Mouse (Mus musculus): ENCODE data around the gene Fbxl12. TPM values are rescaled to one million over a fixed set of nuclear protein-coding genes. Genes with fewer than 3 reads are reported as not detected.
"Not testable (repeated sequence)": the region's sequence is repeated elsewhere in the genome, so short reads cannot be mapped to it uniquely, and the experiment has no call there.

Gene Fbxl12
- polyA plus RNA-seq (2014; fragmentation: Nextera tagmentation; extraction: Ambion mirVana), result 7.6 and 10.6 TPM in 2 replicates

DNA sequence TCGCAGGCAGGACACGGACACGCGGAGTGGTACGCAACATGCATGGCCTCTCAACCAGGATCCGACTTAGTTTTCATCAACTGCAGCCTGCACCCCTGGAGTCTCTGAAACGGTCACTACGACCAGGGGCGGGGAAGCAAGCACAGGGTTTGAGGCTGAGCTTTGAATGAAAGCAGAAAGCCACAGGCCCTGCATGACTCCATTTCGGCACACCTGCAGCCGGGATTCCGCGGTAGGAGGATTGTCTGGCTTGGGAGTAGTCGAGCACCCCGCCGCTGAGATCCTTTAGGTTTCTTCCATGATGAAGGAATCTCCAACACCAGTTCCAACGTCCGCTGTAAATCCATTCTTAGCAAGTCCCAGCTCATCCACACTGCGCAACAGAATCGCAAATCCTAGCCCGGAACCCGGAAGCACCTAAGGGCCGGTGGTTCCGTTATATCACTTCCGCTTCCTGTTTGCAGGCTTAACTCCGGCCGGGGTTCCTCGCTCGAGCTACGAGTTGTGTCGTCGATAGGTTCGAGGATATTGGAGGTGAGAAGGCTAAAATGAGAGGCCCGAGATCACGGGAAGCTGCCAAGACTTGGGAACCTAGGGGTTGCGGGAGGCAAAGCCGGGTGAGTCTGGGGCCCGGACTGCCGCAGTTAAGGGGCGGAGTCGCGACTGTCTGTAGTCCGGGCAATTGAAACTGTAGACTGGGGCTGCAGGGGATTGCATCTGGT lies at the start of gene Fbxl12:
Gene Fbxl12, minus strand, starts transcription at position 408 of the 722 bp plus-strand sequence.
- H3K9ac ChIP-seq (ENCODE audit: low read length), result peak within 1 kb of the TSS; percentile 82
- peak within 1 kb of the TSS; percentile 68 to 98 for H3K27ac ChIP-seq (replicated peaks in 1 of 2; ENCODE audit: control insufficient read depth in 1 of 2, insufficient read depth in 1 of 2, low read depth in 2 of 2, low read length in 2 of 2)
- peak within 1 kb of the TSS; percentile 99 for H3K4me2 ChIP-seq (ENCODE audit: low read length)
- peak within 1 kb of the TSS; percentile 90 to 96 for H3K4me3 ChIP-seq (ENCODE audit: control insufficient read depth in 1 of 2, insufficient read depth in 1 of 2, low read depth in 1 of 2, low read length in 2 of 2)
- no peak for ATAC-seq (ENCODE audit: insufficient number of reproducible peaks, insufficient read depth, low FRiP score, low read depth)
- no peaks in the 10 kb centered on the region for H3K9me3 ChIP-seq (ENCODE audit: control insufficient read depth, low read length)
- under 1% methylated on average over 43 of the region's 43 CpGs for WGBS
- peaks cover 4 to 22% of the 10 kb centered on the region in 2 experiments for H3K4me1 ChIP-seq (ENCODE audit: control insufficient read depth in 2 of 2, insufficient read depth in 2 of 2, low read length in 2 of 2)
- peaks cover 35% of the 10 kb centered on the region for H3K36me3 ChIP-seq (ENCODE audit: control insufficient read depth, insufficient read depth, low read length)
- no peaks in the 10 kb centered on the region for H3K27me3 ChIP-seq (ENCODE audit: control insufficient read depth, insufficient read depth, low read length)

DNA sequence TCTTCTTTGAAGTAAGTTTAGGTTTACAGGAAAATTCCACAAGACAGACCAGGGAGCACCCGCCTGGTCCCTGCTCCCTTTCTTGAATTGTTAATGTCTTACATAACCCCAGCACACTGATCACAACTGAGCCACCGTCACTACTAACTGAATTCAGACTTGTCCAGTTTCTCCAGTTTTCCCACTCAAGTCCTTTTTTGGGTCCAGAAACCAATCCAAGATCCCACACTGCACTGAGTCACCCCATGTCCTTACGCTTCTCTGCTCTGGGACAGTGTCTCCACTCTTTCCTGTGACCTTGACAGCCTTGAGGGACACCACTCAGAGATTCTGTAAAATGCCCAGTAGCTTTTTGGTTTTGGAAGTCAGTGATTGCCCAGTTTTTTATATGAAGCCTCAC lies 48.3 kb upstream of the Fbxl12 start:
- 87% methylated on average over 3 of the region's 3 CpGs for WGBS
- Histone ChIP-seq H3K4me3 (ENCODE audit: control insufficient read depth in 1 of 2, insufficient read depth in 1 of 2, low read depth in 1 of 2, low read length in 2 of 2) (no peak overlapping the region), H3K4me1 (ENCODE audit: control insufficient read depth in 2 of 2, insufficient read depth in 2 of 2, low read length in 2 of 2) (peaks cover 9 to 23% of the 10 kb centered on the region in 2 experiments), H3K27me3 (ENCODE audit: control insufficient read depth, insufficient read depth, low read length) (peaks cover 24% of the 10 kb centered on the region), H3K4me2 (ENCODE audit: low read length) (no peak overlapping the region), H3K9me3 (ENCODE audit: control insufficient read depth, low read length) (no peaks in the 10 kb centered on the region), H3K9ac (ENCODE audit: low read length) (no peak overlapping the region), H3K27ac (replicated peaks in 1 of 2; ENCODE audit: control insufficient read depth in 1 of 2, insufficient read depth in 1 of 2, low read depth in 2 of 2, low read length in 2 of 2) (no peak overlapping the region), H3K36me3 (ENCODE audit: control insufficient read depth, insufficient read depth, low read length) (no peaks in the 10 kb centered on the region)
- no peak for ATAC-seq (ENCODE audit: insufficient number of reproducible peaks, insufficient read depth, low FRiP score, low read depth)

DNA sequence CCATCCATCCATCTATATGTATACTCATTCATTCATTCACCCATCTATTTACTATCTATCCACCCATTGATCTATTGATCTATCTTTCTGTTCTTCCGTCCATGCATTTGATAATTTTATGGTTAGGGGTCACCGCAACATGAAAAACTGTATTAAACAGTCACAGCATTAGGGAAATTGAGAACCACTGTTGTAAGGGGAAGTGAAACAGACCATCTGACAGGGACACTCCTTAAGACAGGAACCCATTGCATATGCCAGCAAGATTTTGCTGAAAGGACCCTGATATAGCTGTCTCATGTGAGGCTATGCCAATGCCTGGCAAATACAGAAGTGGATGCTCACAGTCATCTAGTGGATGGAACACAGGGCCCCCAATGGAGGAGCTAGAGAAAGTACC lies 45.9 kb upstream of the Fbxl12 start:
- H3K4me2 ChIP-seq (ENCODE audit: low read length); H3K9me3 ChIP-seq (ENCODE audit: control insufficient read depth, low read length); H3K36me3 ChIP-seq (ENCODE audit: control insufficient read depth, insufficient read depth, low read length); H3K4me3 ChIP-seq (ENCODE audit: control insufficient read depth in 1 of 2, insufficient read depth in 1 of 2, low read depth in 1 of 2, low read length in 2 of 2); ATAC-seq (ENCODE audit: insufficient number of reproducible peaks, insufficient read depth, low FRiP score, low read depth); H3K27ac ChIP-seq (replicated peaks in 1 of 2; ENCODE audit: control insufficient read depth in 1 of 2, insufficient read depth in 1 of 2, low read depth in 2 of 2, low read length in 2 of 2); H3K9ac ChIP-seq (ENCODE audit: low read length): not testable (repeated sequence)
- WGBS, result 90% methylated on average over 2 of the region's 2 CpGs
- H3K4me1 ChIP-seq (ENCODE audit: control insufficient read depth in 2 of 2, insufficient read depth in 2 of 2, low read length in 2 of 2), result peaks cover 9 to 17% of the 10 kb centered on the region in 2 experiments
- peaks cover 17% of the 10 kb centered on the region for H3K27me3 ChIP-seq (ENCODE audit: control insufficient read depth, insufficient read depth, low read length)

DNA sequence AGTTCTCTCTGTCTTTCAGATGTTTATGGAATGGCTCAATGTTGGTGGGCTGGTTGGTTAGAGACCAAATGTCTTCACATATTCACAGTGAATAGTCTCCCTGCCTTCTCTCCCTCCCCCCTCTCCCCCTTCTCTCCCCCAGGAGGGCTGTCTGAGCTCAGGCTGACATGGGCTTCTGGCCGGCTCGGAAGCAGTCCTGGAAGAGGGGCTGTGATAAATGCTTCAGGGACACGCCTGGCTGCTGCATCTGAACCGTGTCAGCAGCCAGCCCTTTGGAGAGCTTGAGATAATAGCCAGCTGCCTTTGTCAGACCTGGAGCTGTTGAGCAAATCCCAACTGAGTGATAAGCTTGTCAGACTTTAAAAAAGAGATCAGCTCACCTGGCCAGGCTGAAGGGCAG lies 45.3 kb upstream of the Fbxl12 start:
- no peaks in the 10 kb centered on the region for H3K36me3 ChIP-seq (ENCODE audit: control insufficient read depth, insufficient read depth, low read length)
- H3K4me1 ChIP-seq (ENCODE audit: control insufficient read depth in 2 of 2, insufficient read depth in 2 of 2, low read length in 2 of 2), result peaks cover 9 to 14% of the 10 kb centered on the region in 2 experiments
- H3K27me3 ChIP-seq (ENCODE audit: control insufficient read depth, insufficient read depth, low read length), result peaks cover 14% of the 10 kb centered on the region
- 0% methylated on average over 4 of the region's 4 CpGs for WGBS
- no peak overlapping the region; a peak in 1 of 4 replicates for H3K27ac ChIP-seq (replicated peaks in 1 of 2; ENCODE audit: control insufficient read depth in 1 of 2, insufficient read depth in 1 of 2, low read depth in 2 of 2, low read length in 2 of 2)
- H3K4me2 ChIP-seq (ENCODE audit: low read length), result no peak overlapping the region
- H3K9me3 ChIP-seq (ENCODE audit: control insufficient read depth, low read length), result no peaks in the 10 kb centered on the region
- ATAC-seq (ENCODE audit: insufficient number of reproducible peaks, insufficient read depth, low FRiP score, low read depth), result peak; percentile 56; the same call in 1 of the 2 replicates
- no peak overlapping the region for H3K4me3 ChIP-seq (ENCODE audit: control insufficient read depth in 1 of 2, insufficient read depth in 1 of 2, low read depth in 1 of 2, low read length in 2 of 2)
- no peak overlapping the region for H3K9ac ChIP-seq (ENCODE audit: low read length)

DNA sequence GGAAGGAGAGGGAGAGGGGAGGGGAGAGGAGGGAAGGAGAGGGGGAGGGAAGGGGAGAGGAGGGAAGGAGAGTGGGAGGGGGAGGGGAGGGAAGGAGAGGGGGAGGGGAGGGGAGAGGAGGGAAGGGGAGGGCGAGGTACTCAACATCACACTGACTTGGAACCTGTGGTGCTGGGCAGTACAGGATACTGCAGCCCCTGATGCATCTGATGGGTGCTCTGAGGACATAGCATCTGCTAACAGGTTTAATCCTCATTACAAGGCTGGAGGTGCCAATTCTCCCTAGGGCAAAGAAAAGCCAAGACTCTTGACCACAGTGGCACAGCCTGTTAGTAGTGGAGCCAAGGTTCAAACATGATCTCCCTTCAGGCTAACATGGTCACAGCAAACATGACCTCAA lies 44.8 kb upstream of the Fbxl12 start:
- peaks cover 7 to 9% of the 10 kb centered on the region in 2 experiments for H3K4me1 ChIP-seq (ENCODE audit: control insufficient read depth in 2 of 2, insufficient read depth in 2 of 2, low read length in 2 of 2)
- no peak overlapping the region for H3K4me3 ChIP-seq (ENCODE audit: control insufficient read depth in 1 of 2, insufficient read depth in 1 of 2, low read depth in 1 of 2, low read length in 2 of 2)
- no peak overlapping the region; a peak in 1 of 4 replicates for H3K27ac ChIP-seq (replicated peaks in 1 of 2; ENCODE audit: control insufficient read depth in 1 of 2, insufficient read depth in 1 of 2, low read depth in 2 of 2, low read length in 2 of 2)
- no peak for ATAC-seq (ENCODE audit: insufficient number of reproducible peaks, insufficient read depth, low FRiP score, low read depth)
- 40% methylated on average over 1 of the region's 1 CpGs for WGBS
- no peak overlapping the region for H3K9ac ChIP-seq (ENCODE audit: low read length)
- no peaks in the 10 kb centered on the region for H3K9me3 ChIP-seq (ENCODE audit: control insufficient read depth, low read length)
- no peak overlapping the region for H3K4me2 ChIP-seq (ENCODE audit: low read length)
- H3K27me3 ChIP-seq (ENCODE audit: control insufficient read depth, insufficient read depth, low read length), result peaks cover 11% of the 10 kb centered on the region
- H3K36me3 ChIP-seq (ENCODE audit: control insufficient read depth, insufficient read depth, low read length), result no peaks in the 10 kb centered on the region

DNA sequence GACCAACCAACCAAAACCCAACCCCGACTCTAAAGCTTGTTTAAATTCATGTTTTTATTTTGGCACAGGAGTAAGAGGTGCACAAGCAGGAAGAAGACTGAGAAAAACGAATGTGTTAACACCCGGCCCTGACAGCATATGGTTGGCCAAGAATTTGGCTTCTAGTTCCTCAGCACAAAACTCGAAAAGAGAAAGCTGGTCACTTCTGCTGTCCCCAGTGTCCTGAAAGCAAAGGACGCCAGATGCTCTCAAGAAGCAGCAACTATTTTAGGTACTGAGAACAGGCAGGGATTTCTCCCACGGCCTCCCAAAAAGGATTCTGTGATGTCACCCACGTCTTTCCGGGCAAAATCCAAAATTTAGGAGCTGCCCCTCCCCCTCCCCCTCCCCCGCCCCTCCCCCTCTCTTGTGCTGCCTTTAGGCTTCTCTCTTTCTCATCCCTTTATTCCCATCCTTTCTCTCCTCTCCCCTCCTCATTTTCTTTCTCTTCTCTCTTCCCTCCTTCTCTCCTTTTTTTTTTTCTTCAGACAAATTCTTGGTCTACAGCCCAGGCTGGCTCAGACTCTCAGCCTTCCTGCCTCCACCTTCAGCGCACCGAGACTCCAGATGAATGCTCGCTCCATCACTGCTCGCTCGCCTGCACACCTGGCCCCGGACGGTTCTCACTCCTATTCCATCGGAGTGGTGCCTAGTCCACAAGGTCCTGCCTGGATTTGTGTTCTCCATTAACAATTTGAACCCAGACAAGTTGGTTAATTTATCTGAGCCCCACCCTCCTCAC lies 40.7 kb upstream of the Fbxl12 start:
- no peak for ATAC-seq (ENCODE audit: insufficient number of reproducible peaks, insufficient read depth, low FRiP score, low read depth)
- Histone ChIP-seq H3K9ac (ENCODE audit: low read length) (no peak overlapping the region), H3K4me3 (ENCODE audit: control insufficient read depth in 1 of 2, insufficient read depth in 1 of 2, low read depth in 1 of 2, low read length in 2 of 2) (no peak overlapping the region), H3K4me1 (ENCODE audit: control insufficient read depth in 2 of 2, insufficient read depth in 2 of 2, low read length in 2 of 2) (peaks cover 6 to 9% of the 10 kb centered on the region in 2 experiments), H3K27me3 (ENCODE audit: control insufficient read depth, insufficient read depth, low read length) (no peaks in the 10 kb centered on the region), H3K4me2 (ENCODE audit: low read length) (no peak overlapping the region), H3K27ac (replicated peaks in 1 of 2; ENCODE audit: control insufficient read depth in 1 of 2, insufficient read depth in 1 of 2, low read depth in 2 of 2, low read length in 2 of 2) (no peak overlapping the region), H3K36me3 (ENCODE audit: control insufficient read depth, insufficient read depth, low read length) (no peaks in the 10 kb centered on the region), H3K9me3 (ENCODE audit: control insufficient read depth, low read length) (no peaks in the 10 kb centered on the region)
- 45% methylated on average over 16 of the region's 17 CpGs for WGBS

DNA sequence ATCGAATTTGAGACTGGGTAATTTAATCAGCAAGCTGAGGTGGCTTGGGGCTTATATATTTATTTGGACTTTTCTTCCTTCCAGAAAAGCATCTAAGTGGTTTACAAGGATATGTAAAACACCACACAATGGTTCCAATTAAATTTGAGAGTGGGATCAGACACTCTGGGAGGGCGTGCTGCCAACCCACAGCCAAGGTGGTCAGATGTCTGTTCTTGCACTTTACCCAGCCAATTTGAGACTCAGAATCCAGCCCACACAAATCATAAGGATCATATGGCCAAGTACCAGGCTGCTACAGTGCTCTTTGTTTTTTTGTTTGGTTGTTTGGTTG lies 37.8 kb upstream of the Fbxl12 start:
- no peak overlapping the region for H3K4me3 ChIP-seq (ENCODE audit: control insufficient read depth in 1 of 2, insufficient read depth in 1 of 2, low read depth in 1 of 2, low read length in 2 of 2)
- H3K36me3 ChIP-seq (ENCODE audit: control insufficient read depth, insufficient read depth, low read length), result no peaks in the 10 kb centered on the region
- WGBS, result 73% methylated on average over 2 of the region's 2 CpGs
- no peaks in the 10 kb centered on the region for H3K27me3 ChIP-seq (ENCODE audit: control insufficient read depth, insufficient read depth, low read length)
- no peak overlapping the region for H3K27ac ChIP-seq (replicated peaks in 1 of 2; ENCODE audit: control insufficient read depth in 1 of 2, insufficient read depth in 1 of 2, low read depth in 2 of 2, low read length in 2 of 2)
- H3K4me2 ChIP-seq (ENCODE audit: low read length), result no peak overlapping the region
- no peaks in the 10 kb centered on the region for H3K4me1 ChIP-seq (ENCODE audit: control insufficient read depth in 2 of 2, insufficient read depth in 2 of 2, low read length in 2 of 2)
- no peak for ATAC-seq (ENCODE audit: insufficient number of reproducible peaks, insufficient read depth, low FRiP score, low read depth)
- H3K9ac ChIP-seq (ENCODE audit: low read length), result no peak overlapping the region
- no peaks in the 10 kb centered on the region for H3K9me3 ChIP-seq (ENCODE audit: control insufficient read depth, low read length)

Measured in heart, embryonic 14.5 days (tissue).